ENCODE assay signal across 8 mouse cellular contexts in the genomic region with DNA sequence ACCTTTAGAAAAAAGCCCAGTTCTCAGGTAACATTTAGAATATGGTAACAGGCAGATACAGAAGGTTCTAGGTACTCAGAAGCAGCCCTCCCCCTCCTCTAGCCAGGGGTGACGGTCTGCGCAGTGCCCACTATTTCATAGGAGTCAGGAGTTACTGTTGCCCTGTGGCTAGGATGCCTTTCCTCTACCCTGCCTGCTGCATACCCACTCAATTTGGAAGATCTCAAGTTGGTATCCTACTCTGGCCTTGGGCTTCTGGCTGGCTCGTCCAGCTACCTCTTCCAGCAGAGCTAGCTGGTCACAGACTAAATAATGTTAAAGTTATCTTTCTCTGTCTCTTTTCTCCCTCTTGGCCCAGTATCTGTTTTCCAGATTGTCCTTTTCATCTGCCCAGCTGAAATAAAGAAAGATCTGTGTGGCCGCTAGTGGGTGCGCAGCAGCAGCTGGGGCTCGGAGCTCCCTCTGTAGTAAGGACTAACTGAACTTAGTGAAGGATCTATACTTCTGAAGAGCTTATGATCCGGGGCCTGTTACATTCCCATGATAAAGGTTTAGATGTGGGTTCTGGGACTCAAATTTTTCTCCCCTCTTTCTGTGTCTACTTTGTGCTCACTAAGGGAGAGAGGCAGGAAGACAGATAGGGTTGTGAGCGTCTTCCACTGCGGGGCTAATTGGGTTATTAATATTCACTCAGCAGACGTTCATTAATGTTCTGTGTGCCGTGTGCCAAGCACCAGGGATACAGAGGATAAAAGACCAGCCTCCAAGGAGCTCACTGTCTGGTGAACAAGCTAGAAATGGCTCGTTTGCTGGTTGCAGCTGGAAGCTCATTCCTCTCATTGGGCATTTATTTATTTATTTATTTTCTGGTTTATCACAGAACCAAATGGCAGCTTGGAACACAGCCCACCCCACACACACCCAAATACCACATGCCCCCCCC. TPM values are rescaled to one million over a fixed set of nuclear protein-coding genes. Genes with fewer than 3 reads are reported as not detected.
DNase-seq lines count a peak whose midpoint lies in the region; ATAC-seq and TF ChIP-seq lines count a peak whose summit lies in the region.

No protein-coding gene starts in this region.

- H3K27me3 ChIP-seq in cerebellum, adult 2 months (ENCODE audit: control insufficient read depth, insufficient read depth, low read length): no peaks in the 10 kb centered on the region
- H3K27me3 ChIP-seq in lung, embryonic 16.5 days (ENCODE audit: control insufficient read depth, insufficient read depth, low read depth, low read length): no peaks in the 10 kb centered on the region
- H3K27me3 ChIP-seq in hindbrain, embryonic 11.5 days (ENCODE audit: control insufficient read depth, insufficient read depth, low read length): no peaks in the 10 kb centered on the region
- H3K27me3 ChIP-seq in midbrain, embryonic 14.5 days (ENCODE audit: control insufficient read depth, insufficient read depth, low read length): no peaks in the 10 kb centered on the region

- peak overlapping the region; percentile 100 for H3K9ac ChIP-seq in lung, embryonic 16.5 days (ENCODE audit: low read length)
- peak overlapping the region; percentile 99 for H3K9ac ChIP-seq in hindbrain, embryonic 11.5 days (ENCODE audit: low read depth, low read length)
- H3K9ac ChIP-seq in midbrain, embryonic 14.5 days (replicated peaks; ENCODE audit: low read length): peak overlapping the region; percentile 99

- H3K4me3 ChIP-seq in cerebellum, adult 2 months (replicated peaks; ENCODE audit: insufficient read depth, low read depth, low read length): peak overlapping the region; percentile 31
- peak overlapping the region; percentile 93 for H3K4me3 ChIP-seq in lung, embryonic 16.5 days (ENCODE audit: low read length)
- H3K4me3 ChIP-seq in hindbrain, embryonic 11.5 days (ENCODE audit: low read depth, low read length): peak overlapping the region; percentile 99
- peak overlapping the region; percentile 98 for H3K4me3 ChIP-seq in midbrain, embryonic 14.5 days (replicated peaks; ENCODE audit: low read depth, low read length)

- H3K27ac ChIP-seq in cerebellum, adult 2 months (ENCODE audit: insufficient read depth, low read length): no peak overlapping the region
- peak overlapping the region; percentile 100 for H3K27ac ChIP-seq in lung, embryonic 16.5 days (ENCODE audit: low read length)
- peak overlapping the region; percentile 79 for H3K27ac ChIP-seq in hindbrain, embryonic 11.5 days (ENCODE audit: low read depth, low read length)
- peak overlapping the region; percentile 99 for H3K27ac ChIP-seq in midbrain, embryonic 14.5 days (replicated peaks; ENCODE audit: low read depth, low read length)

- DNase-seq in cerebellum, adult 2 months: no peak
- DNase-seq in cerebellum, postnatal 4 days (ENCODE audit: low spot score in 2 of 2): no peak
- no peak for DNase-seq in lung, postnatal 4 days
- no peak for DNase-seq in hindbrain, embryonic 11.5 days (ENCODE audit: low spot score)
- peak; percentile 65 for DNase-seq in midbrain, embryonic 14.5 days
- DNase-seq in gastrocnemius, postnatal 36 days: no peak
- DNase-seq in gastrocnemius, postnatal 25 days: no peak

- no peak for TF ChIP-seq POLR2A in cerebellum, adult 2 months (IDR thresholded peaks at IDR 0.05; ENCODE audit: borderline replicate concordance, insufficient read depth, low read length)

- H3K4me2 ChIP-seq in lung, embryonic 16.5 days (ENCODE audit: low read depth, low read length): peak overlapping the region; percentile 77
- peak overlapping the region; percentile 66 for H3K4me2 ChIP-seq in hindbrain, embryonic 11.5 days (replicated peaks; ENCODE audit: low read depth, low read length)
- peak overlapping the region; percentile 89 for H3K4me2 ChIP-seq in midbrain, embryonic 14.5 days (ENCODE audit: low read length)

- H3K9me3 ChIP-seq in lung, embryonic 16.5 days (ENCODE audit: control insufficient read depth, low read length): no peaks in the 10 kb centered on the region
- no peaks in the 10 kb centered on the region for H3K9me3 ChIP-seq in hindbrain, embryonic 11.5 days (ENCODE audit: control insufficient read depth, low read length)
- no peaks in the 10 kb centered on the region for H3K9me3 ChIP-seq in midbrain, embryonic 14.5 days (ENCODE audit: control insufficient read depth, low read length)

- WGBS in cerebellum, adult 2 months: 21% methylated on average over 12 of the region's 12 CpGs
- 26% methylated on average over 12 of the region's 12 CpGs for WGBS in lung, embryonic 16.5 days
- WGBS in hindbrain, embryonic 11.5 days: 52% methylated on average over 12 of the region's 12 CpGs
- 24% methylated on average over 12 of the region's 12 CpGs for WGBS in midbrain, embryonic 14.5 days

- TF ChIP-seq CTCF in cerebellum, adult 2 months (IDR thresholded peaks at IDR 0.05; ENCODE audit: borderline replicate concordance, insufficient read depth, low read depth, low read length): no peak

- ATAC-seq in lung, embryonic 16.5 days (ENCODE audit: low read depth): no peak
- no peak for ATAC-seq in hindbrain, embryonic 11.5 days (ENCODE audit: low FRiP score)
- ATAC-seq in midbrain, embryonic 14.5 days (ENCODE audit: low FRiP score, low TSS enrichment): no peak

- intact Hi-C loops in gastrocnemius, postnatal 36 days (cut with DNase I): loop anchor here (10.0 kb wide), 1 partner anchor 210 kb away; no protein-coding TSS in a partner anchor

- no peaks in the 10 kb centered on the region; the same call in 1 of the 2 replicates for H3K4me1 ChIP-seq in cerebellum, adult 2 months (ENCODE audit: control insufficient read depth, insufficient read depth, low read length)
- peaks cover 42% of the 10 kb centered on the region for H3K4me1 ChIP-seq in lung, embryonic 16.5 days (replicated peaks; ENCODE audit: control insufficient read depth, insufficient read depth, low read length)
- peaks cover 12% of the 10 kb centered on the region for H3K4me1 ChIP-seq in hindbrain, embryonic 11.5 days (replicated peaks; ENCODE audit: control insufficient read depth, insufficient read depth, low read length)
- peaks cover 28% of the 10 kb centered on the region for H3K4me1 ChIP-seq in midbrain, embryonic 14.5 days (ENCODE audit: control insufficient read depth, insufficient read depth, low read length)

- H3K36me3 ChIP-seq in lung, embryonic 16.5 days (ENCODE audit: control insufficient read depth, insufficient read depth, low read length): peaks cover 22% of the 10 kb centered on the region
- H3K36me3 ChIP-seq in hindbrain, embryonic 11.5 days (ENCODE audit: control insufficient read depth, insufficient read depth, low read length): peaks cover 4% of the 10 kb centered on the region; the same call in 1 of the 2 replicates
- peaks cover 17% of the 10 kb centered on the region for H3K36me3 ChIP-seq in midbrain, embryonic 14.5 days (ENCODE audit: control insufficient read depth, insufficient read depth, low read length)

RNA-seq across cellular contexts. Expression of a gene that starts 2.5 kb away (rescaled TPM):
- polyA plus RNA-seq in cerebellum, adult 2 months (2012; rRNA removed): 248 and 269 TPM in 2 replicates
- polyA plus RNA-seq in lung, embryonic 16.5 days (2015; fragmentation: Nextera tagmentation; extraction: Ambion mirVana): 644 and 678 TPM in 2 replicates
- polyA plus RNA-seq in hindbrain, embryonic 11.5 days (2014; fragmentation: Nextera tagmentation; extraction: Ambion mirVana): 708 and 779 TPM in 2 replicates
- 351 and 564 TPM in 2 replicates for polyA plus RNA-seq in midbrain, embryonic 14.5 days (2014; fragmentation: Nextera tagmentation; extraction: Ambion mirVana)
- total RNA-seq in gastrocnemius, postnatal 36 days (2021): 100 to 1,000 TPM; 250 to 283 TPM
- total RNA-seq in gastrocnemius, postnatal 25 days (2021): 100 to 1,000 TPM; 238 to 268 TPM

Comparison
In these comparisons a context has a peak if more than half of its experiments do, and no peak if none do; other contexts are left out.
1. H3K4me3 ChIP-seq: peak in every context shown above with its lines; median percentile 99 in hindbrain, embryonic 11.5 days; 98 in midbrain, embryonic 14.5 days; 93 in lung, embryonic 16.5 days; 31 in cerebellum, adult 2 months.